Mouse (Mus musculus): ENCODE data around the gene Nudt6. TPM values are rescaled to one million over a fixed set of nuclear protein-coding genes. Genes with fewer than 3 reads are reported as not detected.

Nudt6 gene
- 6.4 and 8.9 TPM in 2 replicates for polyA plus RNA-seq (2015; fragmentation: Nextera tagmentation; extraction: Ambion mirVana)

DNA sequence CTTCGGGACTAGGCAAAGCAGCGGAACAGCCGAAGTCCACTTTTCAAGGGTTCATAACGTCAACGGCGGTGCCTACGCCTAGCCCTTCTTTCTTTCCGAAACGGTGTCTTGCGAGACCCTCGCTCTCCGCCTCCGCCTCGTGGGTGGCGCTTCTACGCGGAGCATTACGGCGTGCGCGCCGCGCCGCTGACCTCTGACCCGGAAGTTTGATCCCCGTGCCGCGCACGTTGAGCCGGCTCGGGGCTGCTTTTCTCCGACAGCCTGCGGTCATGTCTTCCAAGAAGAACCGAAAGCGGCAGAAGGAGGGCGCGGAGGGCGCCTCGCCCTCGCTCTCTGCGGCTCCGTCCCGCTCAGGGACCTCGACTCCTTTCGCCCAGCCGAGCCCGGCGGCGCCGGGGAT lies at the start of gene Nudt6:
Nudt6 (minus strand) TSS at position 140 of the 400 bp plus-strand sequence.
- H3K4me3 ChIP-seq: peak within 1 kb of the TSS; percentile 76
- WGBS: under 1% methylated on average over 50 of the region's 50 CpGs
- peak; percentile 90 for ATAC-seq (ENCODE audit: low read depth)
- no peaks in the 10 kb centered on the region for H3K9me3 ChIP-seq
- H3K4me2 ChIP-seq: peak within 1 kb of the TSS; percentile 98
- H3K9ac ChIP-seq: peak within 1 kb of the TSS; percentile 81
- H3K27ac ChIP-seq (replicated peaks): peak within 1 kb of the TSS; percentile 90
- peaks cover 24% of the 10 kb centered on the region for H3K4me1 ChIP-seq (replicated peaks)
- no peaks in the 10 kb centered on the region for H3K27me3 ChIP-seq
- H3K36me3 ChIP-seq: 0 out of 2 replicates have a peak, but pooled peaks cover 5% of the 10 kb centered on the region

DNA sequence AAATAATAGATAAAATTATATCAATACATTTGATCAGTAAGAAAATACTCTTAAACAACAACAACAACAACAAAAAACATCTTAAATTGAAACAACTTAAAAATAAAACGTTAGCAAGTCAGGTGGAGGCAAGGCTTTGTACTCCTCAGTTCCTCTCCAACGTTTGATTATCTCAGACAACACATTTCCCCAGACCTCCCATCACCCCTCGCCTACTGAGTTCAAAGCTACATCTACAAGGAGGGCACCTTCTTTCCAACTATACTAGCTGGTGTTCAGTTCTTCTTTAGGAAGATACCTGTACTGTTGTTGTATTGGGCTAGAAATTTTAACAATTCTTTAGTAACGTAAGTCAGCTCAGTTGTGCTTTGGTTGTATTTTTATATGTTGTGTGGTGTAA lies 49.3 kb upstream of the Nudt6 start:
- no peak overlapping the region for H3K27ac ChIP-seq (replicated peaks)
- H3K27me3 ChIP-seq: no peaks in the 10 kb centered on the region
- H3K36me3 ChIP-seq: no peaks in the 10 kb centered on the region
- WGBS: 93% methylated on average over 4 of the region's 4 CpGs
- no peaks in the 10 kb centered on the region for H3K4me1 ChIP-seq (replicated peaks)
- no peak for ATAC-seq (ENCODE audit: low read depth)
- no peak overlapping the region for H3K4me3 ChIP-seq
- no peak overlapping the region for H3K9ac ChIP-seq
- H3K9me3 ChIP-seq: no peaks in the 10 kb centered on the region
- no peak overlapping the region for H3K4me2 ChIP-seq

DNA sequence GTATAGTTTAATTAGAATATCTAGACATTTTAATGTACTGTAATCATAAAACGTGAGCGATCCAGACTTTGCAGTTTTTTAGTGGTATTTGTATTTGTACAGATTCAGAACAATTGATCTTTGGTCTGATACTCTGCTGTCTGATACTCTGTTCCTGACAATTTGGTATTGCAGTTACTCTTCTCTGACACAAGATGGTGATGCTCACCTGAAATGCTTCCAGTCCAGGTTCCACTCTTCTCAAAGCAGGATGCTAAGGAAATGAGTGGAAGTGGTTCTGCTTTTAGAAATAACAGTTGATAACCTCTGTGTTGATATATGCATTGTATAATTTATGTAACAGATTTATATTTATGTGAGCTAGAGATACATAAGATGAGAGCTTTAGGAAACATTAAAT lies 48.2 kb upstream of the Nudt6 start:
- Histone ChIP-seq H3K9me3 (no peaks in the 10 kb centered on the region), H3K27me3 (no peaks in the 10 kb centered on the region), H3K4me2 (no peak overlapping the region), H3K4me1 (replicated peaks) (no peaks in the 10 kb centered on the region), H3K4me3 (no peak overlapping the region), H3K36me3 (no peaks in the 10 kb centered on the region), H3K27ac (replicated peaks) (no peak overlapping the region), H3K9ac (no peak overlapping the region)
- WGBS: 96% methylated on average over 2 of the region's 2 CpGs
- ATAC-seq (ENCODE audit: low read depth): peak; percentile 50; the same call in 1 of the 2 replicates

DNA sequence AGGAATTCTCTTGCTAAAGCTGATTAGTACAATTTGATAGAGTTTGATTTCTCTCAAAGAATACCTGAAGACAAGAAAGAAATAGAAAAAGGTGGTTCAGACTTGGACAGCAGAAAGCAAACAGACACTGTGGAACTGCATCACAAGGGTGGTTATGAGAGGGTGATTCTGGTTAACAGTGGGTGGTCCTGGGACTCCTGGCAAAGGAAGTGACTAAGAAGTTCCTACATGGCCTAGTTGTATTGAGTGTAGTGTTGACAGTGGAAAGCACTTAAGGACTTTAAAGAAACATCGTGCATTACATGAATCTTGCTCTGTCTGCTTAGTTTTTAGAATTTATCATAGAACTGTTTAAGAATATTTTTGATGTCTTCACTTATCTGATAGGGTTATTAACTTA lies 36.0 kb upstream of the Nudt6 start:
- no peak overlapping the region for H3K27ac ChIP-seq (replicated peaks)
- H3K9me3 ChIP-seq: no peaks in the 10 kb centered on the region
- no peaks in the 10 kb centered on the region for H3K27me3 ChIP-seq
- H3K4me1 ChIP-seq (replicated peaks): no peaks in the 10 kb centered on the region
- no peak overlapping the region for H3K4me2 ChIP-seq
- no peak overlapping the region for H3K4me3 ChIP-seq
- WGBS: 95% methylated on average over 1 of the region's 1 CpGs
- no peak overlapping the region for H3K9ac ChIP-seq
- ATAC-seq (ENCODE audit: low read depth): no peak
- 0 out of 2 replicates have a peak, but pooled peaks cover 3% of the 10 kb centered on the region for H3K36me3 ChIP-seq

DNA sequence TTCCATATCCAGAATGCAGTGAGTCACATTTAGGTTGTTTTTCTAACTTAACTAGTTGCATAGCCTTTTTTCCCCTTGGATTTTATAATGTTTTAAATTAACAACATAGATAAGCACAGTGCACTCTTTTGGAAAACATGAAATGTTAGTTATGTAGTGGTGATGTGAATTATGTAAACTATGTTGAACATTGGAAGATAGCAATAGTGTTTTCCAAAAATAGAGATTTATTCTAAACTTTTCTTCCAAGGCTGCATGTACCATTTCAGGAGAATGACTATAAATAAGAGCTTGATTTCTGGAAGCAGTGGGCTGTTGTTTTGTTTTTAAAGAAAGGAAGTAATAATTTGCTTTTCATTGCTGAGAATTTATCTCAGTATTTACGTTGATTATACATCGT lies 23.4 kb upstream of the Nudt6 start:
- H3K27ac ChIP-seq (replicated peaks): no peak overlapping the region
- H3K4me2 ChIP-seq: no peak overlapping the region
- 92% methylated on average over 2 of the region's 2 CpGs for WGBS

DNA sequence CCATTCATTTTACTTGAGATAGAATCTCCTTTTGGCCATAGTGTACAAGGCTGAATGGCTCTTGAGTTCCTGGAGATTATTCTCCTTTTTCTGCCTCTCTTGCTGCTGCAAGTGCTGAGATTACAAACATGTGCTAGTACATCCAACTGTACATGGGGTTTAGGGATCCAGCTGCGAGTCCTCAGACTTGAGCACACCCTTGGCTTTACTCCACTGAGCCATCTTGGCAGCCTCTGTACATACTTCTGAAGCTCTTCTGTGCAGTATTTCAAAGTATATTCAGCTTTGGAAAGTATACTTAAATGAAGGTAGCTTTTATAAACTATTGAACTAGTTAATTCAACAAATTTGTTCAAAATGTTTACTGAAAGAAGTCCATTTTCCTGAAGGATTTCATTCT lies 19.8 kb upstream of the Nudt6 start:
- 100% methylated on average over 1 of the region's 1 CpGs for WGBS
- ATAC-seq (ENCODE audit: low read depth): no peak
- H3K4me2 ChIP-seq: no peak overlapping the region
- H3K9me3 ChIP-seq: no peaks in the 10 kb centered on the region
- no peak overlapping the region for H3K27ac ChIP-seq (replicated peaks)
- no peaks in the 10 kb centered on the region for H3K27me3 ChIP-seq
- peaks cover 35% of the 10 kb centered on the region for H3K36me3 ChIP-seq
- H3K4me1 ChIP-seq (replicated peaks): no peaks in the 10 kb centered on the region
- no peak overlapping the region for H3K9ac ChIP-seq
- H3K4me3 ChIP-seq: no peak overlapping the region

More for the DNA sequence above, 23.4 kb upstream of the Nudt6 start:
- H3K4me1 ChIP-seq (replicated peaks): no peaks in the 10 kb centered on the region
- ATAC-seq (ENCODE audit: low read depth): no peak
- no peaks in the 10 kb centered on the region for H3K27me3 ChIP-seq
- H3K36me3 ChIP-seq: peaks cover 16% of the 10 kb centered on the region
- H3K9ac ChIP-seq: no peak overlapping the region
- no peaks in the 10 kb centered on the region for H3K9me3 ChIP-seq
- H3K4me3 ChIP-seq: no peak overlapping the region

DNA sequence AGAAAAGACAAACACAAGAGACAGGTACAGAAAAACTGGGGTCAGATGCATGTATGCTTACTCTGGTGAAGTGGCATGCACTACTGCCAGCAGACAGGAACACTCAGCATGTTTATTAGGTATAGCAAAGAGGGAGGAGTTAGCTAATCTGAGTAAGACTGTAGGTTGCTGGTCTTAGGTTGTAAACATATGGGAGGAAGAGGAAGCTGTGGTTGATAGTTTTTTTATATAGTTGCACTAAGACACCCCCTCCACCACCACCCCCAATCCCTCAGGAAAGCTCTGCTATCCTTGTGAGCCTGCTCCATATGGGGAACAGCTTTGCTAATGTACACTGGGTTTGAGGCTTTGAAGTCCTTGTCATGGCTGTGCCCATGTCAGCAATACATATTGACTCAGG lies 10.3 kb upstream of the Nudt6 start:
- H3K4me2 ChIP-seq: no peak overlapping the region
- peaks cover 39% of the 10 kb centered on the region for H3K36me3 ChIP-seq
- H3K4me3 ChIP-seq: no peak overlapping the region
- ATAC-seq (ENCODE audit: low read depth): no peak
- no peak overlapping the region for H3K27ac ChIP-seq (replicated peaks)
- H3K4me1 ChIP-seq (replicated peaks): no peaks in the 10 kb centered on the region
- no peak overlapping the region for H3K9ac ChIP-seq
- no peaks in the 10 kb centered on the region for H3K9me3 ChIP-seq
- no peaks in the 10 kb centered on the region for H3K27me3 ChIP-seq

DNA sequence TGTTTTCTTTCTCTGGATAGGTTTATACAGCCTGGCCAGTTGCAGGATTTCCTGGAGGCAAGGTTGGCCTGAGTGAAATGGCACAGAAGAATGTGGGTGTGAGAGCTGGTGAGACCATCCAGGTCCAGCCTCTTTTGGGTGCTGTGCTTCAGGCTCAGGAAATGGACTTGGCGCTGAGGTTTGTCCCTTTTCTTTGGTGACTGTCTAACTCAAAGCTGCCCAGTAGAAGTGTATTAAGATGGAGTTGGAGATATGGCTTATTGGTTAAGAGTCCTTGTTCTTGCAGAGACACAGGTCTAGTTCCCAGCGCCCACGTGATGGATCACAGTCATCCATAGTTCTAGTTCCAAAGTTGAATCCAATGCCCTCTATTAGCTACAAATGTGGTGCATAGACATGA lies 6.1 kb upstream of the Nudt6 start:
- Histone ChIP-seq H3K36me3 (peaks cover 31% of the 10 kb centered on the region), H3K9ac (no peak overlapping the region), H3K9me3 (no peaks in the 10 kb centered on the region), H3K27me3 (no peaks in the 10 kb centered on the region), H3K27ac (replicated peaks) (no peak overlapping the region), H3K4me3 (no peak overlapping the region), H3K4me2 (no peak overlapping the region), H3K4me1 (replicated peaks) (peaks cover 10% of the 10 kb centered on the region)
- WGBS: 96% methylated on average over 3 of the region's 3 CpGs
- ATAC-seq (ENCODE audit: low read depth): no peak

DNA sequence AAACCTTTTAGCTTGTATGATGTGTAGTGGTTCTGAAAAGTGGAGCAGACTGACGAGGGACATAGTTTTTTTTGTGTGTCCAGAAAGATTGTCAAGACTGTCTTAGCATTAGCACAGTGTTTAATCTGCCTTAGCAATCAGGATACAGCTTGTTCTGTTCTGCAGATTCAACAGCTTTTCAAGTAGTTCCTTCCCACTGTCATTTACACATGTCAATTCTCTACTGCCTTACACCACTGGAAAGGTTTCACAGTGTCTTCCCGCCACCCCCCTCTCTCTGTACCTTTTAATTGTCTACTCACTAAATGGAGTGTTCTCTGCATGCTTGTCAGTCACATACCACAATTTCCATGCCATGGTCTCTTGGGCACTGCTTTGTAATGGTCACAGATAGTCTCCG lies 1.2 kb upstream of the Nudt6 start:
- Histone ChIP-seq H3K27me3 (no peaks in the 10 kb centered on the region), H3K4me1 (replicated peaks) (peaks cover 24% of the 10 kb centered on the region), H3K9ac (peak overlapping the region; percentile 79), H3K27ac (replicated peaks) (no peak overlapping the region), H3K4me3 (peak overlapping the region; percentile 76), H3K4me2 (peak overlapping the region; percentile 98), H3K36me3 (peaks cover 12% of the 10 kb centered on the region), H3K9me3 (no peaks in the 10 kb centered on the region)
- ATAC-seq (ENCODE audit: low read depth): no peak
- WGBS: 14% methylated on average over 3 of the region's 3 CpGs

DNA sequence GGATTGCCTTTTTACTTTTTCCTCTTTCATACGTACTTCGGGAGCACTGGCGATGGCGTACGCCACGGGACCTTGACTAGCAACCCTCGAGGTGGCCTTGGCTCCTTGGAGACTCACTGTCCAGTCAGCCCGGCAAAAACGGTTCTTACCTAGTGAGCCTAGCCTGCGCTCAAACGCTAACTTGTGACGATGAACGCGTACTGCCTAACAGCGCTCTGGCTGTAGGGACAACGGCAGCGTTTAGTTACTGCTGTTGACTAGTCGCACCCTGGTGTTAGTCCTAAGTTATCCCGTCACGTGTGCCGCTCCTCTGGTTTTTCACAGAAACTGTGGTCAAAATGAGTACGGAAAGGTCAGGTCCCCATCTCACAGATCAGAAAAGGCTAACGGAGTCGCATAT lies 630 bp upstream of the Nudt6 start:
- Histone ChIP-seq H3K9me3 (no peaks in the 10 kb centered on the region), H3K4me2 (peak overlapping the region; percentile 98), H3K27ac (replicated peaks) (peak overlapping the region; percentile 89), H3K4me1 (replicated peaks) (peaks cover 24% of the 10 kb centered on the region), H3K4me3 (peak overlapping the region; percentile 76), H3K27me3 (no peaks in the 10 kb centered on the region), H3K36me3 (peaks cover 9% of the 10 kb centered on the region), H3K9ac (peak overlapping the region; percentile 79)
- ATAC-seq (ENCODE audit: low read depth): no peak
- WGBS: 0% methylated on average over 24 of the region's 24 CpGs

DNA sequence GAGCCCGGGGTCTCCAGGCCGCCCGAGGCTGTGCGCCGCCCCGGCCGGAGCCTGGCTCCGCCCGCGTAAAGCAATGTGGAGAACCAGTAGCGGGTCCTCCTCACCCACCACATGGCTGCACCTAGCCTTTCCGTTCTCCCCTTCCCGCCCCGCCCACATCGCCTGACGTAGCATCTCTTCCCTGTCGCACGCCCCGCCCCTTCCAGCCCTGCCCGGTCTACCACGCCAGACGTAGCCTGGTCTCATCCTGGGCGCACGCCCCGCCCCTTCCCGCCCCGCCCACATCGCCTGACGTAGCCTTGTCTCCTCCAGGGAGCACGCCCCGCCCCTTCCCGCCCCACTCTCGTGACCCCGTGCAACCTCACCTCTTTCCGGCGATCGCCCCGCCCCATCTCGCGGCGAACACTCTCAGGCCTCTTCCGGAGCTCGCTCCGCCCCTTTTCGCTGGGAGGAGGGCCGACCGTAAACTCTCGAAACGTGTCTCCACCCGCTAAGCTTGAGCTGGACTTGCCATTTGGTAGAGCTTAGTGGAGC lies 486 bp downstream of the Nudt6 start, which contains the start of gene Spata5:
Spata5 (plus strand) TSS at position 439 of the 534 bp plus-strand sequence.
- no peaks in the 10 kb centered on the region for H3K9me3 ChIP-seq
- H3K27me3 ChIP-seq: no peaks in the 10 kb centered on the region
- peak within 1 kb of the TSS; percentile 81 for H3K9ac ChIP-seq
- 0 out of 2 replicates have a peak, but pooled peaks cover under 1% of the 10 kb centered on the region for H3K36me3 ChIP-seq
- ATAC-seq (ENCODE audit: low read depth): peak; percentile 98
- peak within 1 kb of the TSS; percentile 98 for H3K4me2 ChIP-seq
- WGBS: under 1% methylated on average over 43 of the region's 50 CpGs
- H3K4me3 ChIP-seq: peak within 1 kb of the TSS; percentile 76
- peaks cover 24% of the 10 kb centered on the region for H3K4me1 ChIP-seq (replicated peaks)
- H3K27ac ChIP-seq (replicated peaks): peak within 1 kb of the TSS; percentile 90

DNA sequence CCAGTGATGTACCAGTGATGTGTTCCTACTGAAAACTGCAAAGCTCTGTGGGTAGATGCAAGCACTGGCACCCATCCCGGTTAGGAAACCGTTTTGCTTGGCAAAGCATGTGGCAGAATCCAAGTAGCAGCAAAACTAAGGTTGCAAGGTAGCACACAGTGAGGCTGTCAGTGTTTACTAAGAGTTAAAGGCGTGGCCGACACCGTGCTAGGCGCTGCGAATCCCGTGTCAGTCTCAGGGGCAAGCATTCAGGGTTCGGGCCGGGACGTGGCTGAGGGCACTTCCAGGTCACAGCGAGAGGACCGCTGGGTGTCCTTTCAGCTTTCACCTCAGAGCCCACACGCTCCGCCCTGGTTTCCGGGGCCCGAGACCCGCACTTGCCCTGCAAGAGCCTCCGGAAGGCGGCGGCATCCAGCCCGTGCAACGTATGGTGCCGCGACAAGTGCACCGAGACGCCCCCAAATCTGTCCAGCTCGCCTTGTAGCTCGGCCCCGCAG lies 1.0 kb downstream of the Nudt6 start:
- Histone ChIP-seq H3K27ac (replicated peaks) (peak overlapping the region; percentile 90), H3K4me1 (replicated peaks) (peaks cover 24% of the 10 kb centered on the region), H3K36me3 (no peaks in the 10 kb centered on the region), H3K4me2 (peak overlapping the region; percentile 78), H3K9me3 (no peaks in the 10 kb centered on the region), H3K4me3 (peak overlapping the region; percentile 76), H3K9ac (peak overlapping the region; percentile 81), H3K27me3 (no peaks in the 10 kb centered on the region)
- no peak for ATAC-seq (ENCODE audit: low read depth)
- WGBS: under 1% methylated on average over 30 of the region's 30 CpGs

DNA sequence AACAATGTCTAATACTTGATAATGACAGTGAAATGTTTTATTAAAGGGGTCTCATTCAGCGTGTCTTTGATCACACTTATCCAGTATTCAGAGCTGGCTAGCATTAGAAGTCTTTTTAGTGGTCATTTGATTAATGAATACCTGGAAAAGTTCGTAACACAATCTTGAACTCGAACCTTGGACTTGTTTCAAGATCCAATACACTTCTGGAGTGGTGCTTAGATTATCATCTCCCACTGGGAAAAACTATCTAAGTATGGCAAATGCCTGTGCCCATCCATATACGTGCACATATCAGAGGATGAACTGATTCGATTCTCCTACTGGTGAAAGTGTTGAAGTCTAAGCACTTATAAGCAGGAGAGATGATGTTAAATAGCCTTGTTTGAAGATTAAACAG lies 1.7 kb downstream of the Nudt6 start:
- ATAC-seq (ENCODE audit: low read depth): no peak
- no peaks in the 10 kb centered on the region for H3K27me3 ChIP-seq
- peak overlapping the region; percentile 81 for H3K9ac ChIP-seq
- no peaks in the 10 kb centered on the region for H3K9me3 ChIP-seq
- H3K36me3 ChIP-seq: no peaks in the 10 kb centered on the region
- 0 out of 2 replicates have a peak overlapping the region, but pooled peaks have one; percentile 90 for H3K27ac ChIP-seq (replicated peaks)
- peak overlapping the region; percentile 76 for H3K4me3 ChIP-seq
- peak overlapping the region; percentile 78 for H3K4me2 ChIP-seq
- H3K4me1 ChIP-seq (replicated peaks): peaks cover 24% of the 10 kb centered on the region
- 80% methylated on average over 5 of the region's 5 CpGs for WGBS

All from neural tube, embryonic 13.5 days (tissue).